Mouse (Mus musculus) MEL (cell line): Measurements from ENCODE around the gene Klhdc9. TPM values are rescaled to one million over a fixed set of nuclear protein-coding genes. Genes with fewer than 3 reads are reported as not detected.

Source experiments
- DNase-seq: peaks from one replicate; pipeline ENCODE4 v3.0.0; 2011; ENCODE audit warnings: low read depth, low spot score
- H3K27ac ChIP-seq: 2 replicates; pipeline ENCODE4 v1.5.1; 2012; ENCODE audit warnings: low read depth, mild to moderate bottlenecking, control low read depth, low read length, moderate library complexity; ENCODE audit not compliant: control insufficient read depth
- H3K27me3 ChIP-seq, 2 experiments: fragments of 150-350 bp in 1 of 2; sonication (generic) in 1 of 2; 2 replicates each; pipeline ENCODE4 v1.6.1; 2012; ENCODE audit warnings: low read length in 2 of 2, mild to moderate bottlenecking in 2 of 2, improper control_type of control experiment in 1 of 2, moderate library complexity in 1 of 2; ENCODE audit not compliant: insufficient read depth in 2 of 2, control insufficient read depth in 1 of 2
- H3K36me3 ChIP-seq, 2 experiments: 2 replicates each; pipeline ENCODE4 v1.6.1; 2012 to 2014; ENCODE audit warnings: low read length in 2 of 2, improper control_type of control experiment in 1 of 2, inconsistent platforms in 1 of 2, mild to moderate bottlenecking in 1 of 2; ENCODE audit not compliant: insufficient read depth in 2 of 2, control insufficient read depth in 1 of 2
- H3K4me1 ChIP-seq, 2 experiments: fragments of 150-350 bp in 1 of 2; sonication (generic) in 1 of 2; 2 replicates each; pipeline ENCODE4 v1.6.1; 2012; ENCODE audit warnings: low read length in 2 of 2, improper control_type of control experiment in 1 of 2, mild to moderate bottlenecking in 1 of 2; ENCODE audit not compliant: insufficient read depth in 2 of 2, control insufficient read depth in 1 of 2
- H3K4me3 ChIP-seq, 2 experiments: fragments of 150-350 bp in 1 of 2; sonication (generic) in 1 of 2; 2 replicates each; pipeline ENCODE4 v1.5.1; 2012; ENCODE audit warnings: low read depth in 2 of 2, low read length in 2 of 2, mild to moderate bottlenecking in 2 of 2, moderate library complexity in 2 of 2, control low read depth in 1 of 2, improper control_type of control experiment in 1 of 2; ENCODE audit not compliant: control insufficient read depth in 1 of 2, insufficient read depth in 1 of 2
- H3K79me2 ChIP-seq: 2 replicates; pipeline ENCODE4 v1.6.1; 2012; ENCODE audit warnings: mild to moderate bottlenecking, low read length, moderate library complexity; ENCODE audit not compliant: control insufficient read depth, poor library complexity, insufficient read depth
- H3K9ac ChIP-seq: 2 replicates; pipeline ENCODE4 v1.6.1; 2012; ENCODE audit warnings: low read depth, mild to moderate bottlenecking, control low read depth, low read length, moderate library complexity; ENCODE audit not compliant: control insufficient read depth, poor library complexity, severe bottlenecking
- H3K9me3 ChIP-seq: fragments of 150-350 bp; sonication (generic); replicated peaks from 2 replicates; pipeline ENCODE4 v1.6.1; 2012; ENCODE audit warnings: mild to moderate bottlenecking, low read length, improper control_type of control experiment, moderate library complexity; ENCODE audit not compliant: insufficient read depth
- BHLHE40 ChIP-seq: IDR thresholded peaks from 2 replicates; pipeline ENCODE4 v1.6.1; 2012; ENCODE audit warnings: low read depth, mild to moderate bottlenecking, inconsistent platforms, low read length, improper control_type of control experiment, borderline replicate concordance
- CHD1 ChIP-seq: IDR thresholded peaks from 2 replicates; pipeline ENCODE4 v1.6.1; 2012; ENCODE audit warnings: low read depth, mild to moderate bottlenecking, inconsistent platforms, low read length, improper control_type of control experiment
- CHD2 ChIP-seq: IDR thresholded peaks from 2 replicates; pipeline ENCODE4 v1.6.1; 2011; ENCODE audit warnings: low read length, improper control_type of control experiment
- CTCF ChIP-seq, 3 experiments: IDR thresholded peaks in 2 of 3; conservative IDR thresholded peaks in 1 of 3; 2 replicates each; pipeline ENCODE4 v1.5.1; 2011 to 2012; ENCODE audit warnings: low read length in 3 of 3, low read depth in 2 of 3, mild to moderate bottlenecking in 2 of 3, improper control_type of control experiment in 1 of 3, inconsistent platforms in 1 of 3, mixed read lengths in 1 of 3, moderate library complexity in 1 of 3; ENCODE audit not compliant: control insufficient read depth in 1 of 3, insufficient read depth in 1 of 3, poor library complexity in 1 of 3, severe bottlenecking in 1 of 3
- E2F4 ChIP-seq: IDR thresholded peaks from 2 replicates; pipeline ENCODE4 v1.6.1; 2011; ENCODE audit warnings: low read depth, low read length, improper control_type of control experiment, borderline replicate concordance
- EP300 ChIP-seq, 2 experiments: IDR thresholded peaks; 2 replicates each; pipeline ENCODE4 v1.6.1; 2011; ENCODE audit warnings: improper control_type of control experiment in 2 of 2, low read length in 2 of 2, low read depth in 1 of 2, mild to moderate bottlenecking in 1 of 2
- ETS1 ChIP-seq: IDR thresholded peaks from 2 replicates; pipeline ENCODE4 v1.6.1; 2012; ENCODE audit warnings: low read depth, mild to moderate bottlenecking, inconsistent platforms, low read length, improper control_type of control experiment, moderate library complexity
- GATA1 ChIP-seq: IDR thresholded peaks from 2 replicates; pipeline ENCODE4 v1.6.1; 2011; ENCODE audit warnings: low read depth, low read length, improper control_type of control experiment
- HCFC1 ChIP-seq: IDR thresholded peaks from 2 replicates; pipeline ENCODE4 v1.6.1; 2012; ENCODE audit warnings: low read depth, mild to moderate bottlenecking, inconsistent platforms, low read length, improper control_type of control experiment, moderate library complexity
- JUND ChIP-seq: IDR thresholded peaks from 2 replicates; pipeline ENCODE4 v1.6.1; 2011; ENCODE audit warnings: low read depth, mild to moderate bottlenecking, improper control_type of control experiment, low read length
- KAT2A ChIP-seq: conservative IDR thresholded peaks from 2 replicates; pipeline ENCODE4 v1.6.1; 2012; ENCODE audit warnings: low read depth, low read length, improper control_type of control experiment, inconsistent platforms
- MAFK ChIP-seq: IDR thresholded peaks from 2 replicates; pipeline ENCODE4 v1.6.1; 2011; ENCODE audit warnings: low read depth, mild to moderate bottlenecking, low read length, improper control_type of control experiment, borderline replicate concordance
- MAZ ChIP-seq: IDR thresholded peaks from 2 replicates; pipeline ENCODE4 v1.6.1; 2012; ENCODE audit warnings: low read depth, mild to moderate bottlenecking, inconsistent platforms, low read length, improper control_type of control experiment
- MEF2A ChIP-seq: IDR thresholded peaks from 2 replicates; pipeline ENCODE4 v1.6.1; 2014; ENCODE audit warnings: low read depth, mild to moderate bottlenecking, inconsistent platforms, low read length, improper control_type of control experiment; ENCODE audit not compliant: poor library complexity, insufficient replicate concordance, severe bottlenecking; ENCODE audit errors: extremely low read depth
- MXI1 ChIP-seq: IDR thresholded peaks from 2 replicates; pipeline ENCODE4 v1.6.1; 2011; ENCODE audit warnings: mild to moderate bottlenecking, low read depth, low read length, improper control_type of control experiment
- MYB ChIP-seq: IDR thresholded peaks from 2 replicates; pipeline ENCODE4 v1.6.1; 2011; ENCODE audit warnings: mild to moderate bottlenecking, low read depth, low read length, improper control_type of control experiment
- MYC ChIP-seq: IDR thresholded peaks from 2 replicates; pipeline ENCODE4 v1.6.1; 2011; ENCODE audit warnings: low read depth, mild to moderate bottlenecking, low read length, improper control_type of control experiment, moderate library complexity
- NELFE ChIP-seq: IDR thresholded peaks from 2 replicates; pipeline ENCODE4 v1.6.1; 2011; ENCODE audit warnings: low read depth, low read length, improper control_type of control experiment
- POLR2A ChIP-seq, 2 experiments: IDR thresholded peaks; 2 replicates each; pipeline ENCODE4 v1.6.1; 2011 to 2012; ENCODE audit warnings: low read length in 2 of 2, mild to moderate bottlenecking in 2 of 2, control low read depth in 1 of 2, improper control_type of control experiment in 1 of 2, low read depth in 1 of 2, moderate library complexity in 1 of 2; ENCODE audit not compliant: control insufficient read depth in 1 of 2, insufficient read depth in 1 of 2, poor library complexity in 1 of 2
- POLR2AphosphoS2 ChIP-seq: IDR thresholded peaks from 2 replicates; pipeline ENCODE4 v1.6.1; 2011; ENCODE audit warnings: low read length, improper control_type of control experiment
- POLR2AphosphoS5 ChIP-seq: IDR thresholded peaks from 2 replicates; pipeline ENCODE4 v1.6.1; 2012; ENCODE audit warnings: low read depth, borderline replicate concordance, mild to moderate bottlenecking, inconsistent platforms, low read length, moderate library complexity, mixed read lengths
- RAD21 ChIP-seq: IDR thresholded peaks from 2 replicates; pipeline ENCODE4 v1.6.1; 2011; ENCODE audit warnings: mild to moderate bottlenecking, low read depth, low read length, improper control_type of control experiment
- RCOR1 ChIP-seq: IDR thresholded peaks from 2 replicates; pipeline ENCODE4 v1.6.1; 2012; ENCODE audit warnings: low read depth, mild to moderate bottlenecking, inconsistent platforms, low read length, improper control_type of control experiment
- SIN3A ChIP-seq: IDR thresholded peaks from 2 replicates; pipeline ENCODE4 v1.6.1; 2012; ENCODE audit warnings: low read length, improper control_type of control experiment, inconsistent platforms
- SMC3 ChIP-seq: IDR thresholded peaks from 2 replicates; pipeline ENCODE4 v1.6.1; 2011; ENCODE audit warnings: low read depth, low read length, improper control_type of control experiment
- TAL1 ChIP-seq: IDR thresholded peaks from 2 replicates; pipeline ENCODE4 v1.6.1; 2012; ENCODE audit warnings: mild to moderate bottlenecking, inconsistent platforms, low read length, moderate library complexity, mixed read lengths
- TBP ChIP-seq: IDR thresholded peaks from 2 replicates; pipeline ENCODE4 v1.8.0; 2011; ENCODE audit warnings: low read depth, low read length, improper control_type of control experiment
- TCF12 ChIP-seq: IDR thresholded peaks from 2 replicates; pipeline ENCODE4 v1.6.1; 2014; ENCODE audit warnings: low read depth, mild to moderate bottlenecking, inconsistent platforms, low read length, improper control_type of control experiment, moderate library complexity
- USF1 ChIP-seq: IDR thresholded peaks from 2 replicates; pipeline ENCODE4 v1.6.1; 2014; ENCODE audit warnings: low read depth, mild to moderate bottlenecking, inconsistent platforms, low read length, improper control_type of control experiment, moderate library complexity
- USF2 ChIP-seq, 2 experiments: IDR thresholded peaks; 2 replicates each; pipeline ENCODE4 v1.6.1; 2011 to 2012; ENCODE audit warnings: improper control_type of control experiment in 2 of 2, low read length in 2 of 2, borderline replicate concordance in 1 of 2, inconsistent platforms in 1 of 2, low read depth in 1 of 2, mild to moderate bottlenecking in 1 of 2; ENCODE audit not compliant: insufficient read depth in 1 of 2
- ZC3H11A ChIP-seq: IDR thresholded peaks from 2 replicates; pipeline ENCODE4 v1.6.1; 2012; ENCODE audit warnings: low read depth, mild to moderate bottlenecking, inconsistent platforms, low read length, improper control_type of control experiment
- ZKSCAN1 ChIP-seq: IDR thresholded peaks from 2 replicates; pipeline ENCODE4 v1.6.1; 2012; ENCODE audit warnings: low read depth, mild to moderate bottlenecking, inconsistent platforms, low read length, improper control_type of control experiment, moderate library complexity
- ZNF384 ChIP-seq: IDR thresholded peaks from 2 replicates; pipeline ENCODE4 v1.6.1; 2012; ENCODE audit warnings: low read depth, mild to moderate bottlenecking, inconsistent platforms, low read length, improper control_type of control experiment
- polyA plus RNA-seq, 2 experiments: library from polyadenylated mRNA; stranded (reverse) in 1 of 2; unstranded in 1 of 2; fragments of >175 nt in 1 of 2; fragments of >200 nt in 1 of 2; gene quantifications; 2 replicates each; pipeline versions ENCODE4 v1.2.1 to v1.2.4; 2012; ENCODE audit warnings: low replicate concordance in 2 of 2, low read depth in 1 of 2; ENCODE audit not compliant: insufficient read length in 2 of 2, insufficient read depth in 1 of 2, missing spikeins in 1 of 2
- total RNA-seq: library from RNA; depleted of rRNA; stranded (reverse); fragments of 300-350 nt; gene quantifications from 2 replicates; pipeline ENCODE4 v1.2.3, GENCODE M21; 2012

Klhdc9 gene
- total and polyA plus RNA-seq, 3 experiments, result 0.08 TPM; not detected in 2

GRCm38 (mm10) chr1:171390101-171390500, 29.5 kb upstream of the Klhdc9 start (continued):
- no peak for TF ChIP-seq E2F4
- no peak for TF ChIP-seq RAD21

GRCm38 (mm10) chr1:171388376-171389102, 27.9 kb upstream of the Klhdc9 start, which contains the start of gene Arhgap30:
Gene Arhgap30, plus strand, starts transcription at chr1:171388954.
- peak within 1 kb of the TSS; percentile 51 for H3K27ac ChIP-seq
- H3K79me2 ChIP-seq, result peaks cover 19% of the 10 kb centered on the region
- H3K9me3 ChIP-seq, result no peaks in the 10 kb centered on the region
- no peaks in the 10 kb centered on the region for H3K27me3 ChIP-seq
- peaks cover 0 to 12% of the 10 kb centered on the region in 2 experiments for H3K4me1 ChIP-seq
- H3K9ac ChIP-seq, result peak within 1 kb of the TSS; percentile 78
- peak within 1 kb of the TSS; percentile 62 to 94 for H3K4me3 ChIP-seq
- peak; percentile 96 for DNase-seq
- peaks cover 0 to 7% of the 10 kb centered on the region in 2 experiments; a peak in 2 of 4 replicates for H3K36me3 ChIP-seq
- TF ChIP-seq USF2 (IDR thresholded peaks at IDR 0.05; ENCODE audit: borderline replicate concordance in 1 of 2, insufficient read depth in 1 of 2, low read depth in 1 of 2, low read length in 2 of 2), result no peak
- TF ChIP-seq TAL1, result no peak
- TF ChIP-seq HCFC1, result peak; percentile 79
- no peak; the same call in 1 of the 2 replicates for TF ChIP-seq GATA1
- TF ChIP-seq SMC3, result no peak
- no peak for TF ChIP-seq MEF2A
- TF ChIP-seq MYB, result no peak
- TF ChIP-seq ETS1, result 0 out of 2 replicates have a peak, but pooled peaks have one; percentile 28
- TF ChIP-seq ZC3H11A, result no peak
- TF ChIP-seq MYC, result 0 out of 2 replicates have a peak, but pooled peaks have one; percentile 64
- no peak for TF ChIP-seq MAZ
- TF ChIP-seq USF1, result no peak; the same call in 1 of the 2 replicates
- no peak for TF ChIP-seq ZNF384
- no peak for TF ChIP-seq ZKSCAN1
- peak; percentile 78 for TF ChIP-seq TBP
- TF ChIP-seq SIN3A, result no peak; the same call in 1 of the 2 replicates
- TF ChIP-seq EP300 (IDR thresholded peaks at IDR 0.05; ENCODE audit: low read depth in 1 of 2, low read length in 2 of 2), result peak in 1 of 2 experiments; percentile 43; a peak in 1 of 4 replicates
- TF ChIP-seq MAFK, result no peak
- no peak for TF ChIP-seq TCF12
- TF ChIP-seq POLR2A (IDR thresholded peaks at IDR 0.05; ENCODE audit: control insufficient read depth in 1 of 2, insufficient read depth in 1 of 2, low read depth in 1 of 2, low read length in 2 of 2, poor library complexity in 1 of 2), result peak; percentile 30 to 90; a peak in 2 of 4 replicates
- TF ChIP-seq CHD2, result peak; percentile 34; the same call in 1 of the 2 replicates
- TF ChIP-seq POLR2AphosphoS5, result no peak
- TF ChIP-seq POLR2AphosphoS2, result peak; percentile 29; the same call in 1 of the 2 replicates
- no peak for TF ChIP-seq E2F4
- peak; percentile 59 for TF ChIP-seq NELFE
- no peak for TF ChIP-seq KAT2A
- no peak for TF ChIP-seq CTCF (IDR thresholded peaks at IDR 0.05 in 2 of 3, conservative IDR thresholded peaks at IDR 0.05 in 1 of 3; ENCODE audit: control insufficient read depth in 1 of 3, insufficient read depth in 1 of 3, low read depth in 2 of 3, low read length in 3 of 3, poor library complexity in 1 of 3, severe bottlenecking in 1 of 3)
- TF ChIP-seq RCOR1, result peak; percentile 75
- TF ChIP-seq JUND, result no peak
- TF ChIP-seq RAD21, result no peak
- peak; percentile 39; the same call in 1 of the 2 replicates for TF ChIP-seq MXI1
- TF ChIP-seq BHLHE40, result no peak
- no peak for TF ChIP-seq CHD1
